Mouse (Mus musculus): ENCODE measurements around the gene Ube2b.

Ube2b gene

DNA sequence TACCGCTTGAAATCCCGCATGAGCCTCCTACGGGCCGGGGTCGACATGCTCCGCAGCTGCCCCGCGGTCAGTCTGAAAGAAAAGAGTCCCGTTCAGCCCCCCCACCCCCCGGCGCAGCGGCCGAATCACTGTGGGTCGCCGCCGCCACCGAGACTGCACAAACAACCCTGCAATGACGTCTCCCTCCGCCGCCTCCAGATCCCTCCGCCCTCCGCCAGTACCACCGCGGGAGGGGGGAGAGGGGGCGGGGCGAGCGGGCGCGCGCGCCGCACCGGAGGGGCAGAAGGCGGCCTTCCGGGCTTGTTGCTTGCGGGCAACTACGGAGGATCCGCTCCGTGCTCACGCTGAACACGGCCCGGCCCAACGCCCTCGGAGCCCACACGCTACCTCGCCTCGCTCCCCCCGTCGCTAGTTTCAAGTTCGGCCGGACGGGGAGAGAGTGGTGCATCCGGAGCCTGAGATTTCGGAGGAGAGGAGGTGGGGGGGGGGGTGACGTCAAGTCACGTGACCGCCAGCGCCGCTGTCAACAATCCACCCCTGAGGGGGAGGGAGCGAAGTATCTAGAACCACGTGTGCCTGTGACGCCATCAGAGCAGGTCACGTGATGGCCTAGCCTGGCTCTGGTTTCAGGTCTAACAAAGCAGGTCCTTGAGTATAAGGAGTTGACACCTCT, at the start of gene Ube2b:
TSS of gene Ube2b (minus strand) at position 473 of the 673 bp plus-strand sequence.
- DNase-seq (ENCODE audit: extremely low spot score), result peak; percentile 97

- no peak for DNase-seq (ENCODE audit: extremely low spot score)
Measured at GRCm38 (mm10) chr11:52046446-52047165, 46.0 kb upstream of the Ube2b start.

DNA sequence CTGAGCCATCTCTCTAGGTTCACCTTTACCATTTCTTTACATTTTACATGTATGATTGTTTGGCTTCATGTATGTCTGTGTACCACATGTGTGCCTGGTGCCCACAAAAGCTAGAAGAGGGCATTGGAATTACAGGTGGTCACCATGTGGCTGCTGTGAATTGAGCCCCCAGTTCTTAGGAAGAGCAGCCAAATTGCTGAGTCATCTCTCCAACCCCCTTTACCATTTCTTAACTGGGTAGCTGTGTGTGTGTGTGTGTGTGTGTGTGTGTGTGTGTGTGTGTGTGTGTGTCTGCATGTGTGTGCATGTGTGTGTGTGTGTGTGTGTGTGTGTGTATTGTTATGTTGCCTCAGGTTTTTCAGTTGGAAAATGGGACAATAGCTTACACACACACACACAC, 43.6 kb upstream of the Ube2b start:
- DNase-seq (ENCODE audit: extremely low spot score), result no peak

- no peak for DNase-seq (ENCODE audit: extremely low spot score)
Measured at GRCm38 (mm10) chr11:52043224-52043623, 42.7 kb upstream of the Ube2b start.

DNA sequence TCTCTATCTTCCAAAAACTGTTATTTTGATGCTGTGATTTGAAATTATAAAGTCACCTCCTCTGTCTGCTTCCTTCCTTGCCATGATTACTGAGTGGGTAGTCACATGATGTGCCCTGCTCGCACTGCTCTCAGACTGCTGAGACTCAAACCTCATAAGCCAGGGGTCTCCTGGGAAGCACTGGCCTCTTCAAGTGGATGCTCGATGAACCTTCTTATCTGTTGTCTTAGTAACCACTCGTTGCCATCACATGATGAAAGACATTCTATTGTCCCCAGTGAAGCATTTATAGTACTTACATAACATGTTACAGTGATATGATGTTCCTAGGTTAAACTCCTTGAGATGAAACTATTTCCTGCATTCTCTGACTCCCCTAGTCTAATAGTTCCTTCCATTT, 37.1 kb upstream of the Ube2b start:
- DNase-seq (ENCODE audit: extremely low spot score), result no peak

DNA sequence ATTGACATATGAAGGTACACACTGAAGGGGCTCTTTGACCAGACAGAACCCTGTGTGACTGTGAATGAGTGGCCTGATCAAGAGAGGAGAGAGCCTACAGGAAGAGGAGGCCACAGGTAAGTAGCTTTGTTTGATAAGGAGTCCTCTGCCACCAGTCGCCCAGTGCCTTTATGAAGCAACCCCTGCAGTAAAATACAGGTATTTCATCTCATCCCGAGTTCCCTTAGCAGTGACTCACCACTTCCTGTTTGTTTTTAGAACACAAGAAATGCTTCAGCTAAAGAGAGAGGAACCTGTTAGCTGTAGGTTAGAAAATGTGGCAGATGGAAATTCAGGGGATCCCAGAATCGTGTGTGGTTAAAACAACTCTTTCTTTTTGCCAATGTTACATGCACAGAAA, 35.3 kb upstream of the Ube2b start:
- DNase-seq (ENCODE audit: extremely low spot score), result no peak

GRCm38 (mm10) chr11:52033953-52034352, 33.4 kb upstream of the Ube2b start:
- no peak for DNase-seq (ENCODE audit: extremely low spot score)

- DNase-seq (ENCODE audit: extremely low spot score), result no peak
Measured at GRCm38 (mm10) chr11:52032356-52032755, 31.8 kb upstream of the Ube2b start.

DNA sequence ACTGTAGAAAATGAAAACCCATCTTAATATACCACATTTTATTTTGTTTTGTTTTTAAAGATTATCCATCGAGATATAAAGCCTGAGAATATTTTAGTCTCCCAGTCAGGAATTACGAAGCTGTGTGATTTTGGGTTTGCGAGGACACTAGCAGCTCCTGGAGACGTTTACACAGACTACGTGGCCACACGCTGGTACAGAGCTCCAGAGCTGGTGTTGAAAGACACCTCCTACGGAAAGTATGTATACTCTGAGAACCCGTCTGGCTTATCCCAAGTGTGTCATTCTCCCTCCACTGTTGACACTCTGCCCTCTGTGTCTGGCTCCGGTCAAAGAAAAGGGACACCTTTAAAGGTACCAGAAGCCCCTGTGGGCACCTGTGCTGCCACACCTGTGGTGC, 17.7 kb upstream of the Ube2b start:
- DNase-seq (ENCODE audit: extremely low spot score), result no peak

DNA sequence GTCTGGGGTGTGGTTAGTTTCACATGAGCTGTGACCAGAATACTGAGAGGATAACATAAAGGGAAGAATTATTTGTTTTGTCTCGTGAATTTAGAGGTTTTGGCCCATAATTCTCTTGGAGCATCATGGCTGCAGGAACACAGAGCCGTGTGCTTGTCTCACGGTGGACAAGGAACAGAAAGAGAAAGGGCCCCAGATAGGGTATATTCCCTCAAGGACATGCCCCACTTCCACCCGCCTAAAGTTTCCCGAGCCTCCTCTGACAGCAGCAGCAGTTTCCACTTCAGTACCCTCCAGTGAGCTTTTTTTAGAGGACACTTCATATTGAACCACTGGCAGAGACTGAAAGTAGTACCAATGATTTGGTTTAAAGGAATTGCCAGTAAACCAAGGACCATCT, 11.0 kb upstream of the Ube2b start:
- no peak for DNase-seq (ENCODE audit: extremely low spot score)

GRCm38 (mm10) chr11:52011011-52011410, 10.4 kb upstream of the Ube2b start:
- no peak for DNase-seq (ENCODE audit: extremely low spot score)

- no peak for DNase-seq (ENCODE audit: extremely low spot score)
Measured at GRCm38 (mm10) chr11:52005586-52005985, 5.0 kb upstream of the Ube2b start.

DNA sequence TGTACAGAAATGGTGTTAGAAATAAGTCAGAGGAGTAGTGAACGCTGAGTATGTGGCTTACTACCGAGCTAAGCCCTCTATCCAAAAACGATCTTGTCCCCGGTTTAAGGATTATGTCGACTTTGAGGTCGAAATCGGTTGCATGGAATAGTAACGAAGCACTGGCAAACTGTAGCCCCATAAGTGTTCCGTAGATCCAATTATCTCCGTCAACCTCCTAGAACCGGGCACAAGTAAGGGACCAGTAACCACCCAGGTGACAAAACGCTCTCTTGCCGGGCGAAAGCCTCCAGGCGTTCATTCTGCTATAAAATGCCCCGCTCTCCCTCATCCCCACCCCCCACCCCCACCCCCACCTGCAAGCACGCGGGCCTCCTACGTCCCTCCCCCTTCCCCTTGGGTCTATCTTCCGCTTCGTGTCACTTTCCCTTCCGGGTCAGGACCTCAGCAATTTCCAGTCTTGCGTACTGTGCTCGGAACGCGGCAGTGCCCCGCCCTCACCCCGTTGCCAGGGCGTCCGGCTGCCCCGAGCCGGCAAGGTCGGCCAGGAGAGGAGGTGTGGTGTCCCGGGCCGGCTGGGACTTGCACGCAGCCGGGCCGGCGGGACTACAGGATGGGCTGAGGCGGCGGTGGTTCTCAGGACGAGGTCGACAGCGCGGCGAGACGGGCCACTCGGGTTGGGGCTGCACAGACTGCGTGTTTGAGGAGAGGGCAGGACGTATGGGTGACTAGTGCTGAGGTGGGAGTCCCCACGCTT, 3.4 kb upstream of the Ube2b start, which contains the start of gene Cdkl3:
TSS of gene Cdkl3 (plus strand) at position 450 of the 757 bp plus-strand sequence.
- DNase-seq (ENCODE audit: extremely low spot score), result peak; percentile 91

- no peak for DNase-seq (ENCODE audit: extremely low spot score)
Measured at GRCm38 (mm10) chr11:52003505-52003771, 2.9 kb upstream of the Ube2b start.

GRCm38 (mm10) chr11:52002842-52003504, 2.4 kb upstream of the Ube2b start:
- no peak for DNase-seq (ENCODE audit: extremely low spot score)

DNA sequence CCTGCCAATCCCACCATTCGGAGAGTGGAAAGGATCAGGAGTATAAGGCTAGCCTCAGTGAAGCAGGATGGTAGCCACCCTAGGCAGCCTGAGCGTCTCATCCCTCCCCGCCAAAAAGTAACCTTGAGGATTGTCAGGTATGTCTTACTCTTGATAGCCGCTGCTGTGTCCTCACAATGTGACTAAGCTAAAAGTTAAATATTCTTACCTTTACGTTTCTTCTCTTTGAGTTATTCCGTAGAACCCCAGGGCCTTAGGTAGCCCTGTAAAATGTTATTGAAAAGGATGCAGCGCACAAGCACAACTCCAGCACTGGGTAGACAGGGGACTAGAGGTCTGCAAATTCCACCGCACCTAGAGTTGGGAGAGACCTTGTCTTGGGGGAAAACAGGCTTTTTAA, 1.3 kb upstream of the Ube2b start:
- no peak for DNase-seq (ENCODE audit: extremely low spot score)

DNA sequence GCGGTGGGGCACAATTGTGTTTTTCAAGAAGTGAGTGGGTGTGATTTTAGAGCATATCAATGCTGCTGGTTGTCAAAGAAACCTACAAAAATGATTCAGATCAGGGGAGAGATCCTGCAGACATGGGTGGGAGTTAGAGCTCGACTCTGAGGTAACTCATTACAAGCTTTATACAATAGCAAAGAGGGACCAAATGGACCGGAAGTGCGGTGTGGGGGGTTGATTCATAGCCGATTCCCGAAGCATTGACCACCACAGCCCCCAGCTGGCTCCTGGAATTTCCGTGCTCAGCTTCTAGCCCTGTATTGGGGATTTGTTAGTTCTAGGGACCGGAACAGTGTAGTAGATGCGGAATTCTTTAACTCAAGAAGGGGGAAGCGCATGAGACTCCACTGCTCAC, 779 bp upstream of the Ube2b start:
- DNase-seq (ENCODE audit: extremely low spot score), result no peak

- DNase-seq (ENCODE audit: extremely low spot score), result peak; percentile 72
Measured at GRCm38 (mm10) chr11:51999611-52000289, 812 bp downstream of the Ube2b start.

DNA sequence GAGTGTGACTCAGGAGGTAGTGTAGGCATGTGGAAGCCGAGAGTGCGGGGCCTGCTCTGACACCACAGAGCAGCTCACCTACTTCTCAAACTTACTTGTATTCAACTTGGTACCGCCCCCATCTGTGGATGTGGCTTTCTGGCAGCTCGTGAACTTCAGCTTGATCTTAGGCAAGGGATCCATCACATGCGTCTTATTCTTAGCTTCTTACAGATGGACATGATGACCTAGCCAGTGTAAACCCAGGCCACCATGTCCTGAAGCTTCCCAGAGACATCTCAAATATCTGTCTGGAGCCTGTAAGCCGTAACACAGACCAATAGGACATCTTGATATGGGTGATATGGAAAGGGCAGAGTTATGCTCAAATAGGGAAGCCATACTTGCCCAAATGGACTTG, 28.9 kb downstream of the Ube2b start:
- no peak for DNase-seq (ENCODE audit: extremely low spot score)

- DNase-seq (ENCODE audit: extremely low spot score), result no peak
Measured at GRCm38 (mm10) chr11:51969511-51969910, 31.1 kb downstream of the Ube2b start.

DNA sequence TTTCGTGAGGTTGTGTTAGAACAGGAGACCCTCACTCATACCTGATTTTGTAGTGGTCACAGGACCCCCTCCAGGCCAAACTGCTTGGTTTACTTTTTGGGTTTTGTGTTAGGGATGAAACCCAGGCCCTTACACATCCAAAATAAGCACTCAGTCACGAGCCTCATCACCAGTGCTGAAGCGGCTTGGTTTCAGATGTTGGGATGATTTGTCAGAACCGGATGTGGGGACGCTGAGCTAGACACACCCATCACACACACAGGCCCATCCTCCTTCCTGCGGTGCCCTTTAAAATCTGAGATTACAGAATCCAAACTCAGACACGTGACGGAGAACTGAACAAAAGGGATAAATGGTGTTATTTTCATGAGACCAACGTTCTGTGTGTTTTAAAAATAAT, 31.7 kb downstream of the Ube2b start:
- DNase-seq (ENCODE audit: extremely low spot score), result no peak
